Mouse (Mus musculus) CD4-positive naive resting alpha-beta T cell, adult 76 days (primary cell): Measurements from ENCODE around the gene Hist1h2ag. TPM values are rescaled to one million over a fixed set of nuclear protein-coding genes. Genes with fewer than 3 reads are reported as not detected.

ENCODE experiments used
- total RNA-seq: library from RNA; stranded (reverse); gene quantifications from one replicate; pipeline ENCODE4 v1.2.4, GENCODE M21; 2023

The Hist1h2ag gene
- total RNA-seq: 28.7 TPM

GRCm38 (mm10) chr13:22042568-22043502 lies at the start of gene Hist1h2ag, which contains the start of gene Hist1h2bj:
TSS of gene Hist1h2ag (minus strand) at chr13:22042944.
TSS of gene Hist1h2bj (plus strand) at chr13:22043214.

GRCm38 (mm10) chr13:22084140-22084539 lies 41.4 kb upstream of the Hist1h2ag start, which contains the start of gene Vmn1r188:
TSS of gene Vmn1r188 (plus strand) at chr13:22084440.

GRCm38 (mm10) chr13:22041142-22041536 lies 1.6 kb downstream of the Hist1h2ag start, which contains the start of gene Hist1h4i:
TSS of gene Hist1h4i (minus strand) at chr13:22041362.

GRCm38 (mm10) chr13:22035267-22036148 lies 7.2 kb downstream of the Hist1h2ag start, which contains the start of the genes Hist1h2ah and Hist1h2bk:
TSS of gene Hist1h2ah (minus strand) at chr13:22035568.
TSS of gene Hist1h2bk (plus strand) at chr13:22035870.

GRCm38 (mm10) chr13:22009642-22010041 lies 33.1 kb downstream of the Hist1h2ag start, which contains the start of gene Prss16:
TSS of gene Prss16 (minus strand) at chr13:22009742.

Other genes with a start within 250 kb of the Hist1h2ag start
- gene Hist1h2bq, start 232.7 kb downstream of the Hist1h2ag start, total RNA-seq: 25.5 TPM
- gene Hist1h2ao, start 232.5 kb downstream of the Hist1h2ag start, total RNA-seq: 52.1 TPM
- gene Hist1h4m, start 231.2 kb downstream of the Hist1h2ag start, total RNA-seq: 202 TPM
- not detected for gene Hist1h4n, start 210.7 kb downstream of the Hist1h2ag start, total RNA-seq
- gene Hist1h2ap, start 209.4 kb downstream of the Hist1h2ag start, total RNA-seq: 61.1 TPM
- gene Hist1h2br, start 209.2 kb downstream of the Hist1h2ag start, total RNA-seq: 25.7 TPM
- gene Zfp184, start 97.8 kb downstream of the Hist1h2ag start, total RNA-seq: 3.5 TPM
- not detected for gene Pom121l2, start 61.8 kb downstream of the Hist1h2ag start, total RNA-seq
- 0.53 TPM for gene Prss16, start 33.2 kb downstream of the Hist1h2ag start, total RNA-seq
- gene Hist1h2ah, start 7.4 kb downstream of the Hist1h2ag start, total RNA-seq: 27.0 TPM
- 29.9 TPM for gene Hist1h2bk, start 7.1 kb downstream of the Hist1h2ag start, total RNA-seq
- 44.4 TPM for gene Hist1h4i, start 1.6 kb downstream of the Hist1h2ag start, total RNA-seq
- 24.6 TPM for gene Hist1h2bj, start 270 bp upstream of the Hist1h2ag start, total RNA-seq
- gene Vmn1r188, start 41.5 kb upstream of the Hist1h2ag start, total RNA-seq: not detected
- not detected for gene Vmn1r189, start 62.9 kb upstream of the Hist1h2ag start, total RNA-seq
- gene Vmn1r191, start 141.0 kb upstream of the Hist1h2ag start, total RNA-seq: not detected
- not detected for gene Vmn1r192, start 148.2 kb upstream of the Hist1h2ag start, total RNA-seq
- not detected for gene Vmn1r193, start 180.2 kb upstream of the Hist1h2ag start, total RNA-seq
- gene Vmn1r194, start 201.3 kb upstream of the Hist1h2ag start, total RNA-seq: not detected
- not detected for gene Vmn1r195, start 227.6 kb upstream of the Hist1h2ag start, total RNA-seq
- gene Vmn1r196, start 247.0 kb upstream of the Hist1h2ag start, total RNA-seq: not detected